Mouse (Mus musculus) erythroblast, adult 5-6 weeks (primary cell): Measurements from ENCODE around the gene Polr3a. TPM values are rescaled to one million over a fixed set of nuclear protein-coding genes. Genes with fewer than 3 reads are reported as not detected.

ENCODE experiments used
- ATAC-seq: replicated peaks from 2 replicates; pipeline ENCODE4 v1.8.0; 2016; ENCODE audit warnings: moderate number of reproducible peaks, mild to moderate bottlenecking, moderate TSS enrichment, inconsistent platforms; ENCODE audit not compliant: poor library complexity, low FRiP score, severe bottlenecking
- total RNA-seq, 2 experiments: library from RNA; stranded (forward) in 1 of 2; stranded (reverse) in 1 of 2; fragments of 150-400 nt in 1 of 2; fragments of 200-764, 138-1000 nt in 1 of 2; gene quantifications; 2 replicates each; pipeline versions ENCODE4 v1.2.3 to v1.2.4; 2015 to 2017; ENCODE audit warnings: low replicate concordance in 2 of 2

Polr3a gene
- 1.3 and 3.1 TPM in 2 replicates for total RNA-seq (2015; ENCODE audit: low replicate concordance)
- 1.5 and 5.3 TPM in 2 replicates for total RNA-seq (2017; ENCODE audit: low replicate concordance)

DNA sequence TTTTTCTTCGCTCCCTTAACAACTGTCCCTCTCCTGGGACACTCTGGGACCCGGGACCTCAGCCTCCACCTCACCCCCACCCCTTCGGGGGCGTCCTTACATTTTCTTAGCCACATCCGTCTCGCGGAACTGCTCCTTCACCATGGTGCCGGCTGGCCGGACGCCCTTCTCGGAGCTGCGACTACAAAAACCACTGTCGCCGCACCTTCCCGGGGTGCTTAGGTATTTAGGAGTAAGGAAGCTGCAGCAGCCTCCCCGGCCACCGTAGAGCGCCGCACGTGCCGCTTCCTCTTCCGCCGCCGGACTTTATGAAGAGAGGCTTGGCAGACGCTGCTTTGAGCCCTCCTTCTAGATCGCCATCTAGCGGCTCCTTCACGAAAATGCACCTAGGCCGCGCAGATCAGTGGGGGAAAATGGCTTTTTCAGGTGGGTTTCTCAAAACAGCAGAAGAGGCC lies at the start of gene Polr3a, which contains the start of gene Rps24:
Gene Polr3a (minus strand): TSS at position 286 of the 455 bp plus-strand sequence.
Gene Rps24 (plus strand): TSS at position 353 of the 455 bp plus-strand sequence.
- peak; percentile 81 for ATAC-seq

DNA sequence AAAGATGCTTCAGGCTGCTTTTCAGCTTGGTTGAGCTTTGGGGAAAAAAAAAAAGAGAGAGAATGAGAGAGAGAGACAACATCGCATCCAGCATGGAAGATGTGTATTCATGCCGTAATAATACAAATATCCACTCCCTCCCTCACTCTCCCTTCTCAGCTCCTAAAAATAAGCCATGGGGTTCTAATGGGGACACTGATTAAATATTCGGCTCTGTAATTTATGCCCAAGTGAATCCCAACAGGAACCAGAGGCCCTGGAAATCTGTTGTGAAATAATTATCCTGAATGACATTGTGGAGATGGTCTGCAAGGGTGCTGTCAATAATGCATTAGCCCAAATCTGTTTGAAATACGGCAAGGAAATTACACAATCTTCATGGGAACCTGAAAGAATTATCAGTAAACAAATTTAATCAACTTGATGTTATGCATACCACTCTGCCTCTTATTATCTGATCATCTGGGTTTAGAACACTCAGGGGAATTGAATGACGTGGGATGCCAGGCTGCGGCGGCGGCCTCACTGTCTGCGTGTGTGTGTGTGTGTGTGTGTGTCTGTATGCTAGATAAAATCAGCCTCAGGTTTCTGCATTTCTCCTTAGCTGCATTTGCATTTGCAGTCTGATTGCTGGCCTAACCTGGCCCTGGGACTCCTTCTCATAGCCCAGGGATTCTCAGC lies 48.1 kb upstream of the Polr3a start:
- ATAC-seq, result no peak

DNA sequence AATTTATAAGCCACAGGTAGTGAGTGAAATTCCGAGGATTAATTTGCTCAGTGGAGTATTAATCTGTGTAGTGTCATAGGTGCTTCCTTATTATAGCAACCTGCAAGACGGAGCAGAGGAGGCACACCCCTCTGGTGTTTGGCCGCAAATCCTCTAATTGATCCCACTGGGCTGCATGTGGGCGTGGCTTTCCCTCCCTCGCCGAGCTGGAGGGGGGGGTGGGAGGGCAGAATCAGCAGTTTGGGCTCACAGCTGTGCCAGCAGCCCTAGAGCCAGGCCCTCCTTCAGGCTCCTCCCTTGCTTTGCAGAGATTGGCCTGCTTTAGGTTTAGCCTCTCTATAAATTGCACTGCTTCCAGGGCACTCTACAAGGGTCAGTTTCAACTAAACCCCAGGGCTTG lies 43.4 kb upstream of the Polr3a start:
- no peak for ATAC-seq

DNA sequence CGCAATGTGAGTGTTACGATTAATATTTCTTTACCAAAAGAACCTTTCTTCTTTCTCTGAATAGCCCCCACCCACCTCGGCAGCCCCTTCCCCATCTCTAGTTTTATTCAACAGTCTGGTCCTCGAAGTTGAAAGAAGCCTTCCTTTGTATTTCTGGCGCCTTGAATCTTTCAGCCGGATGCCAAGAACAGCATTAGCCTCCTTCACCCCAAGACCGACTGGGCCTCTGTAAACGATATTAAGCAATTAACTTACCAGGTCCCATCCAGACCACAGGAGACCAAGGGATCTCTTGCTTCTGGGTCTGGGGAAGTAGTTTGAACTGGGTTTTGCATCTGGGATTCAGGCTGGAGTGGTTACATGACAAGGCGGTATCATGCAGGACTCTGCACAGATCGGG lies 39.6 kb upstream of the Polr3a start:
- no peak for ATAC-seq

DNA sequence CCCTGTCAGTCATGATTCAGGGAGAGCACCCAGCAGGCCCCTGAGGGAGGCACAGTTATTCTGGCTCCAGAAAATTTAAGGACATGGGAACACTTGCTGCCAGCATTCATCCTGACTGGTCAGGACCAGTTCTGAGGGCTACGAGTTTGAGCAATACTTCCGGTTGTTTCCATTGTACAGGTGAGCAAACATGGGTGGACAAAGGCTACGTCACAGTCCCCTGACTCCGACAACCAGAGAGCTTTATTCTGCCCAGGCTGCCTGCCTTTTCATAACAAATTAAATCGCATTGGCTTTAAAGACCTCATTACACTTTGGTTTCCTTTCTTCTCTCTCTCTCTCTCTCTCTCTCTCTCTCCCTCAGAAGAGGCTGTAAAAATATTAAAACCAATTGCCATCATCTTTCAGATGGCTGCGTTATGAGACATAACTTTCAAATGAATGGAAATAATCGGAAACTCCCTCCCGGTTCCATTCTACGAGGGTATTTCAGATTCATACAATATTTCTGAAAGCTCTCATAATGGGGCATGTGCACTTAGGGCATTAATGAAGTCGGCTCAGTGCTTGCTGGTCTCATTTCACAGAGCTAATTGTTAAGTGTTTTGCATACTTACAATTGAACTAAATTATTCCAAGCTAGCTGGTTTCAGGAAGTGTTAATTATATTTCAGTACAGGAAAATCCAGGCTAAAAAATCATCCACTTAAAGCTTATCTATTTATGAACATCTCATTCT lies 39.0 kb upstream of the Polr3a start:
- ATAC-seq, result no peak

DNA sequence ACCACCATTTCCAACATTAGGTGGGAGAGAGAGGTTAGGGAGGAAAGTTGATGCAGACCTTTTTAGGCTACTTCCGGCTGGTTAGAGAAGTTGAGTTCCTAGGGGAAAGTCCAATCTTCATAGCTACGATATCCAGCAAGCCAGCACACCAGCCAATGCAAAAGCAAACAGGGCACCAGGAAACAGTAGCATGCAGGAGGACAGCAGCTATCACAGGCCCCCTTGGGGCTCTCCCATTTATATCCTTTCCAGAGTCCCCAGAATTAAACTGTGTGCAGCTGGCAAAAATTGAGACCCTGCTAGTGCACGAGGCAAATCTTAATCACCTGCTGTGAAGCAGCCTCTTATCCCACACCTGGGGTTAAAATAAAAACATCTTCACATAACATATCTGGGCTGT lies 38.3 kb upstream of the Polr3a start:
- ATAC-seq, result no peak

DNA sequence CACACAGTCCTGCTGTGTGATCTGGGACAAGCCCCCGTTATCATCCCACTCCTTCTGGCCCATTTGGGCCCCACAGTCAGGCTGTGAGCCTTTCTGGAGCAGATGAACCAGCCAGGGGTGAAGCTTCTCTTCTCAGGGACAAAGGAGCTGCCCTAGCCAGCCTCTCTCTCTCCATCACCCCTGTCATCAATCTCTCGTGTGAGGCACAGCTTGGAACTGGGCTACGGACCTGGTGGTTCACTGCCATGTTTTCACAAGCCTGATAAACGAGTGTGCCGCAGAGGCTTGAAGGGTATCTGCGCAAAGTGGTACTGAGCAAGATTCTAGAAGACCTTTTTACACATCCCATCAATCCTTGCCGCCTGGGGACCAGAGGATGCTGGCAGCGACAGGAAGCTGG lies 34.7 kb upstream of the Polr3a start:
- no peak for ATAC-seq

DNA sequence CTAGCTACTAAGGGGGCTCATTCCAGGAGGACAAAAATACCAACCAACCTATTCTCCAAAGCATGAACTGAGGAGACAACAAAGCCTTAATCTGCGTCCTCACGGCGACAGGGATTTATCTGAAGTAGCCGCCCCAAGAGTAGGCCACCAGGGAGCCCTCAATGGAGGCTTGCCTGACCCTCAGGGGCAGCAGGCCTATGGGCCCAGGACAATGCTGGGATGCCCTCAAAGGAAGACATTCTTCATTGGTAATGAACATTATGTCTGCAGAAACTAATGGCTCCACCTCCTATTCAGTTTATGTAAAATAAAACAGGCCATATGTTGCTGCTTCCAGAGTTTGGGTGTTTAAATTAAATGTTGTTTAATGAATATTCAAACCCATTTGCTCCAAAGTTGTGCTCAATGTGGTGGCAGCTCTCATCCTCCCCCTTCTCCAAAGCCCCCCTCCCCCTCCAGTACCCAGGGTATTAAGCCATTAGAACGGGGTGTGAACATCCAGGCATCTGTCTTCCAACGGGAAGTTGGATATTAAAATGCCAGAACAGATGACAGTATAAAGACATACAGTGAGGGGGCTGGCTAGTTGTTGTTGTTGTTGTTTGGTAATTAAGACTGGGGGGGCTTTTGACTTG lies 25.8 kb upstream of the Polr3a start:
- ATAC-seq, result no peak

DNA sequence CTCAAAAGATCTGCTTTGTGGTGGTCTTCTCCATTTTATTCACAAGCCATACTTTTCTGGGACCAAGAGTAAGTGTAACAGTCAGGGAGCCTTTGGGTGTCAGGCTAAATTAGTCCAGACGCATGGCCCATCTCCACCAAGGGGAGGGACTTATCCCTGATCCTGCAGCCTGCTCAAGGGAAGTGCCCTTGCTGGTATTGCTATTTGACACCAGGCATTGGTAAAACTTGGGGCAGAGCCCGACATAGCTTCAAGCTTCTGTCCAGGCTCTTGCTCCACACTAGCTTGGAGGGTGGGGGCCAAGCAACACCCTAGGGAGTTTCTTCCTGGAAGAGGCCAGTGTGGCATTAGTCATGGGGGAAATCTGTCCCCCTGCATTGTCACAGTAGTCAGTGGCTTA lies 23.8 kb upstream of the Polr3a start:
- ATAC-seq, result no peak

DNA sequence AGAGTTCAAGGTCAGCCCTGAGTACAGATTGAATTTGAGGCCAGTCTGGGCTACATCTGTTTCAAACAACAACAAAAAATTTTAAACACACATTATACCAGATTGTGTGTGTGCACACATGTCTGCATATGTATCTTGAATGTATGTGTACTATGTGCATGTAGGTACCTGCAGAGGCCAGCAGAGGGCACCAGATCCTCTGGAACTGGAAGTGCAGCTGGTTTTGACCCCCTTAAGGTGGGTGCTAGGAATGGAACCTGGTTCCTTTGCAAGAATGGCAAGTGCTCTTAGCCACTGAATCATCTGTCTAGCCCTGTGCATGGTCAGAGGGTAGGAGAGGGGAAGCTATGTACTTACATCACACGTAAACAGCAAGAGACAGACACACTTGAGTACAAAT lies 23.4 kb upstream of the Polr3a start:
- no peak for ATAC-seq

DNA sequence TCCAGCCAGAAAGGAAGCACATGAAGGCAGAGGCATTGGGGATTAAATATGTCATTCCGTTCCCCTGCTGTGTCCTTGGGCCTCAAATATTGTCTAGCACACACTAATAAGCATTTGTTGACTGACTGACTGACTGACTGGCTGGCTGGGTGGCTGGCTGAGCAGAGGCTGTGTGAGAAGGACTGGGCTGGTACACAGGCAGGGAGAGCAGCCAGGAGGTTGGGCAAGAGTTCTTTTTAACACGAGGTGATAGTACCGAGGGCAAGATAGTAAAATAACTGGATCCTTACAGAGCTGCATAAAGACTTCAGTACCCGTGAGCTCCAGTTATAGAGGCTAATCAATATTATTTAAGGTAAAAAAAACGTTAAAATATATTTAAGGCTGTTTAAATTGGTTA lies 22.7 kb upstream of the Polr3a start:
- ATAC-seq, result no peak

DNA sequence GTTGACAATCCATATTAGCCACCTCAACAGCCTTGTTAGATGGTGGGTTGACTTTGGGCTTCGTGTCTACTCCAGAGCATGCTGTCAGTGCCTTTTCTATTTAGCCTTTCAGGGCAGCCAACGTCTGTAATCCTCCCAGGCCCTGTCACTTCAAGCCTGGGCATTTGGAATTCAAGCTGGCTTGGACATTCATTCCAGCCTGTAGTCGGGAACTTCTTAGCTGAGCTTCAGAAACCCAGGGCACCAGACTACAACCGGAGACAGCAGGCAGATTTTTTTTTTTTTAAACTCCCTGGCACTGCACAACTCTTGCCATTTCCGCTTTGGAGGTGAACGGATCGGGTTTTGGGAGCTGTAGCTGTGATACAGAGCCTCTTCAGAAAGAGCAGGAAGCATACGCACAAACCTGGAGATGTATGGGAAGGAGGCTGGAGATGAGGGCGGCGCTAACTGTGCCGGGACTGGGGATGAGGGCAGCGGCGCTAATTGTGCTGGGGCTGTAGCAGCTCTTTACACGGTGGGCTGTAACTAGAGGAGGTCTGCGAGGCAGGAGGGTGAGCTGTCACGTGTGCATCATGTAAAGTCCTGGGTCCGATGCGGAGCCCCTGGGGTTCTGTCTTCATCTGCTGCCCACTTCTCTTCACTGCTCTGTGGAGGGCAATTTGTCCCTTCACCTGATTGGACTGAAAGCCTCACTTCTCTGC lies 21.4 kb upstream of the Polr3a start:
- ATAC-seq, result no peak

DNA sequence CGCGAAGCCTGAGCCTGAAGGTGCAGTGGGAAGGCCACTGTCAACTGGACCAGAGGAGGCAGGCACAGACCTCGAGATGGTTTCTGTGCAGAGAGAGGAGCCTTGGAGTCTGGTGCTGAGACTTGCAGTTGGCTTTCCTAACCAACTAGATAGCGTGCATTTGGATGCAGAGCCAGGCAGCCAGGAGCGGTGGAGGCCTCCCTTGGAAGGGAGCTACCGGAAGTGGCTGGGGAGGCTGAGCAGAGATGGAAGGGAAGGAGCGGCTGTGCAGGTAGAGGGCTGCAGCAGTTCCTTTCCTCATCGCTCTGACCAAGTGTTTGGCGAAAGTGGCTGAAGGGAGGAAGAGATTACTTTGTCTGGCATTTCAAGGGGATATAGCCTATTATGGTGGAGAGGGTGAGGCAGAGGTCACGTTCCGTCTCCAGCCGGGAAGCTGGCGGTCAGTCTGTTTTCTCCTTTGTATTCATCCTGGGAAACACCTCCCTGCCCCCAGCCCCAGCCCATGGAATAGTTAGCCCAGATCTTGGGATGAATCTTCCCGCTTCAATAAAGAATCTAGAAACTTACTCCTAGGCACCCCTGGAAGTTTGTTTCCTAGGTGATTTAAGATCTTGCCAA lies 20.7 kb upstream of the Polr3a start:
- no peak for ATAC-seq

DNA sequence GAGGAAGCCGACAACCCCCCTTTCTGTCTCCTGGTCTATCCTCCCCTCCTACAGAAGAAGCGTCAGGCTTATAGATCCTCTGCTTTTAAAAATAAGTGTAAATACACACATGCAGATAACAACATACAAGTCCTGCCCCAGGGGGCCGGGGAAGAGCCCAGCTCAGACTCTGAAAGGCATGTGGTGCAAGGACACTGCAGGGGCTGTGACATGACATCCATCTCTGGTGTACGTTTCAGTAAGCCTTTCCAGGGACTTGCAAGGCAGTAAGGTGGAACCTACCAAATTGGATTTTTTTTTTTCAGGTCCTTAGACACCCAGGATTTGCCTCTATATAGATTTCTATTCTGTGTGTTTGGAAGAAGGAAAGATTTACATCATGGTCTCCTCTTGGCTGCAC lies 14.4 kb upstream of the Polr3a start:
- ATAC-seq, result no peak

DNA sequence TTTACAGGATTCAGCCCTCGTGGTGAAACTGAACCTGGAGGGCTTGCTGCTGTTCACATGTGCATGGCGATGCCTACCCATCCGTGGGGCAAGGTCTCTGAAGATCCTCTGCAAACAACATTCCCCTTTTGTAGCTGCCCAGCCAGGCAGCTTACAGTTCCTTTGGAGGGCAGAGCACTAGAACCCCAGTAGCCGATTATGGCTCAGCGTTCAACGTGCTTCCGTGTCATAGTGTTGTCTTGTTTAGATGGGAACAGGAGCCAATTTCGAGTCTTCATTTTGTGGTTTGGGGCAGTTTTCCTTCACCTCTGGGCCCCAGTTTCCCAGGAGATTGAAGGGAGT lies 14.0 kb upstream of the Polr3a start:
- no peak for ATAC-seq

DNA sequence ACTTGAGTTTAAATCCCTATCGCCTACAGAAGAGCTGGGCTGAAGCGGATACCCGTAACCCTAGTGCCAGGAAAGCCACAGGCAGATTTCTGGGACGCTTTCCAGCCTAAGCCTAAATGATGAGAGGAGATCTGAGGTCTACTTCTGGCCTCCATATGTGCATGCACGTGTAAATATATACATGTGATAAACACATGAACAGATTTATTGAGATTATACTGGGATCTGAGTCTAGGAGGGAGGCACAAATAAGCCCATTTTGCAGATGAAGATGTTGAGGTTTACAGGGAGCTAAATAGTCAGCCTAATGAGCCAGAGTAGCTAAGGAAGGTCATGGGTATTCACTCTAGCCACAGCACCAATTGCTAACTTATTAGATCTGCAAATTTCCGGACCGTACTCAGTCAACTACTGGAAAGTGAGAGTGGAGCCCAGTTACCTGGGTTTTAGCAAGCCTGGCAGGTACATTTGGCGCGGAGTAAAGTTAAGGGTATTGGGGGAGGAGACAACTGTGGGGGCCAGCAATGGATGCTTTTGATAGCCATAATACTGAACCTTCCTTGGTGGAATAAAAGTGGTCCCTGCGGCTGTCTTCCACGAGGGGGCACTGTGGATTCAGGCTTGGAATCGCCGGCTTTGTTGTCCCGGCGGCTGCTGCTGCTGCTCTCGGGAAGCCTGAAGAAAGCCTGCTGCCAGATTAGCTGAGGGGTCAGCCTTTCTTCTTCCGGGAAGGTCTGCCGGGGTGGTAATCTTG lies 13.4 kb upstream of the Polr3a start:
- no peak for ATAC-seq

DNA sequence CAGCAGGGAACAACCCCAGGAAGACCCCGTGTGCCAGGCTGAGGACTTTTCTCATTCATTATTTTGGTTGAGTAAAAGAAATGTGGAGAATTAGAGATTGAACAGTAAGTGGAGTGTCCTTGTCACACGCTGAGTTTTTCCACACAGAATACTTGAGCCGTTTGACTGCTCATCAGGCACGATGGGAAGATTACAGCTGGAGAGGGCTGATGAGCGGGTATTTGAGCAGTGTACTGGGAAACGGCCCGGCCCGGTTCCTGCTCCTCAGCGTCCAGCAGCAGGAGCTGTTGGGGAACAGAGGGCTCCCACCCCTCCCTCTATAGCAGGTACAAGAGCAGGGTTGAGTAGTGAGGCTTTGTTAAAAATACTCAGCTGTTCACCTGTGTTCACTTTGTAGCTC lies 12.6 kb upstream of the Polr3a start:
- ATAC-seq, result no peak

DNA sequence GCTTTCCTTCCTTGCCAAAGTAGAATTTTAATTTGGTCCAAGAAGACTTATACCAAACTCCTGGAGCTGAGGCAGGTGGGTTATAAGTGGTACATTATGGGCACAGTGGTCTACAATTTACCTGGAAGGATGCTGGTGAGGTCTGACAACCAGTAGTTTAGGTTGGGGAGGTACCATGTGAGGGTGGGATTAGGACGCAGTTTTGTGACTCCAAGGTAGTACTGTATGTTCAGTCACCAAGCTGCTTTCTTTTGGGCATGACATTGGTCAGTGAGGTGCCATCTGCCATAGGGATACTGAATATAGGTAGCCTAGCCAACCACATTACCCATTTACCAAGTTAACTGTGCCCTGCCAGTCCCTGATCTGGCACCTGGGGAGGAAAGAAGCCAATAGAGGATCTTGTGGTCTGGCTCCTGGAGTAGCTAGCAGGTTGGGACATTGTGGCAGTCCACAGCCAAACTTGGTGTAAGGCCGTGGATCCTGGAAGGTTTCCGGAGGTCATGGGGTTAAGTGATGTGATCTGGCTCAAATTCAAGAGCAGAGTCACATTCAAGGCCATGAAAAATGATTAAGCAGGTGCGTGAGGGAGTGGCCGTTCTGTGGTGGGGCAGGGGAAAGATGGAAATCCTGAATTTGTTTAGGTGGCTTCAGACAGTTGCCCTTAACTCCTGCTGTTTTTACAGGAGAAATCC lies 11.8 kb upstream of the Polr3a start:
- no peak for ATAC-seq

DNA sequence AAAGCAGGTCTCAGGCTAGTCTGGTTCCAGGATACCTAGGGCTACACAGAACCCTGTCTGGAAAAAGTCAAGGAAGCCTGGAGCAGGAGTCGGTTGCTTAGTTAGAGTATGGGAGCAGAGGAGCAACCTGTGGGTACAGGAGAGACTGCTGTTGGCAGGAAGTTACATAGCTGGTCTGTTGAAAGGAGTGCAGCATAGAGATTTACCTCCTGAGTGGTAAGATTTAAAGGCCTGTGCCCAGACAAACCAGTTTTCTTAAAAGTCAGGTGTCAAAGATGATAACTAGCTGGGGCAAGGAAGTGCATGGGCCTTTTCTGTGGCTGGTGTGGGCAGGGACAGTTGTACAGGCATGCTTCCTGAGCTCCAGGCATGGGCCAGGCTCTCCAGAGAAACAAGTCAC lies 10.6 kb upstream of the Polr3a start:
- no peak for ATAC-seq
